Mouse (Mus musculus): ENCODE data around the gene R3hdm4. TPM values are rescaled to one million over a fixed set of nuclear protein-coding genes. Genes with fewer than 3 reads are reported as not detected.

R3hdm4 gene
- total RNA-seq, 2 experiments from 2014 or later, result 25.0 to 46.1 TPM

Other genes with a start within 250 kb of the R3hdm4 start
Only the 30 nearest of the 34 such genes appear.
- gene Bsg, start 216.7 kb downstream of the R3hdm4 start, total RNA-seq (2015; ENCODE audit: low replicate concordance), result 913 and 945 TPM in 2 replicates
- gene Bsg, start 216.7 kb downstream of the R3hdm4 start, total RNA-seq (2017; ENCODE audit: low replicate concordance), result 805 and 888 TPM in 2 replicates
- not detected in 2 replicates for gene Hcn2, start 204.6 kb downstream of the R3hdm4 start, total RNA-seq (2015; ENCODE audit: low replicate concordance)
- gene Hcn2, start 204.6 kb downstream of the R3hdm4 start, total RNA-seq (2017; ENCODE audit: low replicate concordance), result not detected in 2 replicates
- 3.6 and 4.8 TPM in 2 replicates for gene Polrmt, start 174.6 kb downstream of the R3hdm4 start, total RNA-seq (2015; ENCODE audit: low replicate concordance)
- gene Polrmt, start 174.6 kb downstream of the R3hdm4 start, total RNA-seq (2017; ENCODE audit: low replicate concordance), result 1.1 and 5.0 TPM in 2 replicates
- not detected in 2 replicates for gene Fgf22, start 166.1 kb downstream of the R3hdm4 start, total RNA-seq (2015; ENCODE audit: low replicate concordance)
- 0.26 TPM in 1 of 2 replicates, not detected in the other for gene Fgf22, start 166.1 kb downstream of the R3hdm4 start, total RNA-seq (2017; ENCODE audit: low replicate concordance)
- 11.3 and 12.1 TPM in 2 replicates for gene Rnf126, start 154.3 kb downstream of the R3hdm4 start, total RNA-seq (2015; ENCODE audit: low replicate concordance)
- gene Rnf126, start 154.3 kb downstream of the R3hdm4 start, total RNA-seq (2017; ENCODE audit: low replicate concordance), result 2.6 and 10.7 TPM in 2 replicates
- gene Fstl3, start 143.9 kb downstream of the R3hdm4 start, total RNA-seq (2015; ENCODE audit: low replicate concordance), result 1.7 and 5.8 TPM in 2 replicates
- gene Fstl3, start 143.9 kb downstream of the R3hdm4 start, total RNA-seq (2017; ENCODE audit: low replicate concordance), result not detected in 2 replicates
- 30.5 and 45.0 TPM in 2 replicates for gene Prss57, start 130.2 kb downstream of the R3hdm4 start, total RNA-seq (2015; ENCODE audit: low replicate concordance)
- gene Prss57, start 130.2 kb downstream of the R3hdm4 start, total RNA-seq (2017; ENCODE audit: low replicate concordance), result 6.8 and 14.3 TPM in 2 replicates
- 9.4 and 12.5 TPM in 2 replicates for gene Palm, start 127.6 kb downstream of the R3hdm4 start, total RNA-seq (2015; ENCODE audit: low replicate concordance)
- gene Palm, start 127.6 kb downstream of the R3hdm4 start, total RNA-seq (2017; ENCODE audit: low replicate concordance), result 4.5 and 10.0 TPM in 2 replicates
- not detected in 2 replicates for gene Misp, start 100.2 kb downstream of the R3hdm4 start, total RNA-seq (2015; ENCODE audit: low replicate concordance)
- not detected in 2 replicates for gene Misp, start 100.2 kb downstream of the R3hdm4 start, total RNA-seq (2017; ENCODE audit: low replicate concordance)
- gene Ptbp1, start 66.8 kb downstream of the R3hdm4 start, total RNA-seq (2015; ENCODE audit: low replicate concordance), result 45.2 and 66.7 TPM in 2 replicates
- 38.2 and 53.2 TPM in 2 replicates for gene Ptbp1, start 66.8 kb downstream of the R3hdm4 start, total RNA-seq (2017; ENCODE audit: low replicate concordance)
- 420 and 449 TPM in 2 replicates for gene Prtn3, start 46.7 kb downstream of the R3hdm4 start, total RNA-seq (2015; ENCODE audit: low replicate concordance)
- gene Prtn3, start 46.7 kb downstream of the R3hdm4 start, total RNA-seq (2017; ENCODE audit: low replicate concordance), result 114 and 118 TPM in 2 replicates
- gene Plppr3, start 46.6 kb downstream of the R3hdm4 start, total RNA-seq (2015; ENCODE audit: low replicate concordance), result 2.1 and 3.1 TPM in 2 replicates
- gene Plppr3, start 46.6 kb downstream of the R3hdm4 start, total RNA-seq (2017; ENCODE audit: low replicate concordance), result 4.9 and 6.8 TPM in 2 replicates
- gene Elane, start 35.0 kb downstream of the R3hdm4 start, total RNA-seq (2015; ENCODE audit: low replicate concordance), result 996 and 1,031 TPM in 2 replicates
- 253 and 405 TPM in 2 replicates for gene Elane, start 35.0 kb downstream of the R3hdm4 start, total RNA-seq (2017; ENCODE audit: low replicate concordance)
- gene Cfd, start 30.4 kb downstream of the R3hdm4 start, total RNA-seq (2015; ENCODE audit: low replicate concordance), result not detected in 2 replicates
- gene Cfd, start 30.4 kb downstream of the R3hdm4 start, total RNA-seq (2017; ENCODE audit: low replicate concordance), result not detected in 2 replicates
- 5.9 and 11.3 TPM in 2 replicates for gene Med16, start 12.3 kb downstream of the R3hdm4 start, total RNA-seq (2015; ENCODE audit: low replicate concordance)
- 4.7 and 9.1 TPM in 2 replicates for gene Med16, start 12.3 kb downstream of the R3hdm4 start, total RNA-seq (2017; ENCODE audit: low replicate concordance)
- gene Gm26602, start 10.4 kb downstream of the R3hdm4 start, total RNA-seq (2015; ENCODE audit: low replicate concordance), result not detected in 2 replicates
- not detected in 2 replicates for gene Gm26602, start 10.4 kb downstream of the R3hdm4 start, total RNA-seq (2017; ENCODE audit: low replicate concordance)
- gene Kiss1r, start 4.2 kb downstream of the R3hdm4 start, total RNA-seq (2015; ENCODE audit: low replicate concordance), result not detected in 2 replicates
- 0.14 TPM in 1 of 2 replicates, not detected in the other for gene Kiss1r, start 4.2 kb downstream of the R3hdm4 start, total RNA-seq (2017; ENCODE audit: low replicate concordance)
- gene Arid3a, start 5.8 kb upstream of the R3hdm4 start, total RNA-seq (2015; ENCODE audit: low replicate concordance), result 6.3 and 8.8 TPM in 2 replicates
- 10.5 and 14.7 TPM in 2 replicates for gene Arid3a, start 5.8 kb upstream of the R3hdm4 start, total RNA-seq (2017; ENCODE audit: low replicate concordance)
- 4.0 and 7.5 TPM in 2 replicates for gene Wdr18, start 38.9 kb upstream of the R3hdm4 start, total RNA-seq (2015; ENCODE audit: low replicate concordance)
- gene Wdr18, start 38.9 kb upstream of the R3hdm4 start, total RNA-seq (2017; ENCODE audit: low replicate concordance), result 2.5 and 14.2 TPM in 2 replicates
- not detected in 2 replicates for gene Grin3b, start 49.5 kb upstream of the R3hdm4 start, total RNA-seq (2015; ENCODE audit: low replicate concordance)
- not detected in 2 replicates for gene Grin3b, start 49.5 kb upstream of the R3hdm4 start, total RNA-seq (2017; ENCODE audit: low replicate concordance)
- gene Tmem259, start 63.1 kb upstream of the R3hdm4 start, total RNA-seq (2015; ENCODE audit: low replicate concordance), result 13.6 and 29.6 TPM in 2 replicates
- 12.8 and 22.6 TPM in 2 replicates for gene Tmem259, start 63.1 kb upstream of the R3hdm4 start, total RNA-seq (2017; ENCODE audit: low replicate concordance)
- gene Cnn2, start 67.4 kb upstream of the R3hdm4 start, total RNA-seq (2015; ENCODE audit: low replicate concordance), result 33.8 and 46.6 TPM in 2 replicates
- gene Cnn2, start 67.4 kb upstream of the R3hdm4 start, total RNA-seq (2017; ENCODE audit: low replicate concordance), result 30.0 and 73.0 TPM in 2 replicates
- 14.4 and 18.2 TPM in 2 replicates for gene Abca7, start 75.3 kb upstream of the R3hdm4 start, total RNA-seq (2015; ENCODE audit: low replicate concordance)
- gene Abca7, start 75.3 kb upstream of the R3hdm4 start, total RNA-seq (2017; ENCODE audit: low replicate concordance), result 19.4 and 27.7 TPM in 2 replicates
- gene Arhgap45, start 95.4 kb upstream of the R3hdm4 start, total RNA-seq (2015; ENCODE audit: low replicate concordance), result 23.1 and 31.6 TPM in 2 replicates
- gene Arhgap45, start 95.4 kb upstream of the R3hdm4 start, total RNA-seq (2017; ENCODE audit: low replicate concordance), result 28.6 and 35.8 TPM in 2 replicates
- 23.6 and 33.4 TPM in 2 replicates for gene Polr2e, start 118.6 kb upstream of the R3hdm4 start, total RNA-seq (2015; ENCODE audit: low replicate concordance)
- 4.5 and 9.9 TPM in 2 replicates for gene Polr2e, start 118.6 kb upstream of the R3hdm4 start, total RNA-seq (2017; ENCODE audit: low replicate concordance)
- 108 and 169 TPM in 2 replicates for gene Gpx4, start 126.0 kb upstream of the R3hdm4 start, total RNA-seq (2015; ENCODE audit: low replicate concordance)
- gene Gpx4, start 126.0 kb upstream of the R3hdm4 start, total RNA-seq (2017; ENCODE audit: low replicate concordance), result 96.3 and 123 TPM in 2 replicates
- gene Sbno2, start 184.4 kb upstream of the R3hdm4 start, total RNA-seq (2015; ENCODE audit: low replicate concordance), result 9.2 and 12.5 TPM in 2 replicates
- gene Sbno2, start 184.4 kb upstream of the R3hdm4 start, total RNA-seq (2017; ENCODE audit: low replicate concordance), result 17.1 and 20.9 TPM in 2 replicates
- 47.7 and 60.0 TPM in 2 replicates for gene Stk11, start 194.6 kb upstream of the R3hdm4 start, total RNA-seq (2015; ENCODE audit: low replicate concordance)
- gene Stk11, start 194.6 kb upstream of the R3hdm4 start, total RNA-seq (2017; ENCODE audit: low replicate concordance), result 152 and 195 TPM in 2 replicates
- gene Atp5d, start 217.4 kb upstream of the R3hdm4 start, total RNA-seq (2015; ENCODE audit: low replicate concordance), result 43.3 and 48.8 TPM in 2 replicates
- gene Atp5d, start 217.4 kb upstream of the R3hdm4 start, total RNA-seq (2017; ENCODE audit: low replicate concordance), result 12.1 and 17.3 TPM in 2 replicates
- gene Cbarp, start 219.6 kb upstream of the R3hdm4 start, total RNA-seq (2015; ENCODE audit: low replicate concordance), result not detected in 2 replicates
- not detected in 2 replicates for gene Cbarp, start 219.6 kb upstream of the R3hdm4 start, total RNA-seq (2017; ENCODE audit: low replicate concordance)